Mouse (Mus musculus): ENCODE measurements around the gene Wls.

Wls gene

DNA sequence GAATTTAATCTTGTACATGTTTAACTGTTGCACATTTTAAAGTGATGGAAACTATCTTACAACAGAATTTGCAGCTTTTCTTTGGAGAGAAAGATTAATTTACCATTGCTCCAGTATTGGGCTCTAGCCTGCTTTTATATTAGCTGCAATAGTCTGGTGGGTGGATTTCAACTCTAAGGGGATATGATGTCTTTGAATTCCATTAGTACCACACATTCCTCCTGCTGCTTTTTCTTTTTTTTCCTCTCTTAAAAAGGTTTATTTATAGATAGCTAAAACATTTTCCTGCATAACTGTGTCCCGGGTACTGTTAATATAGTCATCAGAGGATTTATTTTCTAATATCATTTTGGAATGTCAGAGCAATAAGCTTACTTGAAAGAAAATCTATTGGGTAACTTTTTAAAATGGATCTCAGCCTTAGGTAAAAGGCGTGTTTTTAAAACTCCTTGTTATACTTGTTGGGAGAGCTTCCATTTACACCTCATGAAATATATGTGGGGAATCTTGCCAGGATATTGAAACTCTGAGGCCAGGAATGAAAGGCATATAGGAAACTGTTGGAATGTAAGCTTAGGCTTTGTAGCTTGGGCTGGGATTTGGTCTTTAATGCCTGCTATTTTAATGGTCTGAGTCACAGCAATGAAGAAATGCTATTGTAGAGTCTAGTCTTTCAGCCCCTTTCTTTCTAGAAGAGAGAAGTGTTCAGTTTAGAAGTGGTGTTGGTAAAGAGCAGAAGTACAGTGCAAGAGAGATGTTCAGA is 78.0 kb downstream of the Wls start:
- no peak for DNase-seq

All from embryo, embryonic 11 days (tissue).